Mouse (Mus musculus): Measurements from ENCODE around the gene Irgm1. TPM values are rescaled to one million over a fixed set of nuclear protein-coding genes. Genes with fewer than 3 reads are reported as not detected.
A peak's percentile ranks its signal among the peaks of the same experiment; 100 is the strongest.

Irgm1 gene
- polyA plus RNA-seq, 1 experiment from 2014 or later: 14.4 TPM

- H3K9me3 ChIP-seq (ENCODE audit: control insufficient read depth, low read length): no peaks in the 10 kb centered on the region
- no peak for TF ChIP-seq CTCF (IDR thresholded peaks at IDR 0.05; ENCODE audit: low read depth)
- no peak for TF ChIP-seq EP300 (optimal IDR thresholded peaks at IDR 0.05)
- no peaks in the 10 kb centered on the region for H3K36me3 ChIP-seq (ENCODE audit: control insufficient read depth, insufficient read depth, low read length)
- peak overlapping the region; percentile 77 for H3K9ac ChIP-seq (ENCODE audit: low read length)
- H3K27ac ChIP-seq (replicated peaks): peak overlapping the region; percentile 90
- H3K4me3 ChIP-seq (ENCODE audit: low read depth, low read length): no peak overlapping the region
- peaks cover 6% of the 10 kb centered on the region; the same call in 1 of the 2 replicates for H3K4me1 ChIP-seq (replicated peaks; ENCODE audit: control insufficient read depth, insufficient read depth)
- H3K4me2 ChIP-seq (replicated peaks; ENCODE audit: low read depth): peak overlapping the region; percentile 76
- ATAC-seq (ENCODE audit: low FRiP score, low TSS enrichment) (peak; percentile 69), DNase-seq (ENCODE audit: low spot score) (peak; percentile 35)
- 60% methylated on average over 7 of the region's 7 CpGs for WGBS
- no peaks in the 10 kb centered on the region for H3K27me3 ChIP-seq (ENCODE audit: control insufficient read depth, insufficient read depth, low read length)
Measured at GRCm38 (mm10) chr11:48872695-48873300, 1.3 kb upstream of the Irgm1 start.

GRCm38 (mm10) chr11:48871817-48872541 is 496 bp upstream of the Irgm1 start:
- peak overlapping the region; percentile 53 for H3K4me3 ChIP-seq (ENCODE audit: low read depth, low read length)
- peaks cover 6% of the 10 kb centered on the region; the same call in 1 of the 2 replicates for H3K4me1 ChIP-seq (replicated peaks; ENCODE audit: control insufficient read depth, insufficient read depth)
- TF ChIP-seq CTCF (IDR thresholded peaks at IDR 0.05; ENCODE audit: low read depth) (no peak), EP300 (optimal IDR thresholded peaks at IDR 0.05) (no peak)
- H3K27me3 ChIP-seq (ENCODE audit: control insufficient read depth, insufficient read depth, low read length): no peaks in the 10 kb centered on the region
- peak overlapping the region; percentile 76 for H3K4me2 ChIP-seq (replicated peaks; ENCODE audit: low read depth)
- peak overlapping the region; percentile 90 for H3K27ac ChIP-seq (replicated peaks)
- H3K9ac ChIP-seq (ENCODE audit: low read length): peak overlapping the region; percentile 77
- DNase-seq (ENCODE audit: low spot score) (peak; percentile 34), ATAC-seq (ENCODE audit: low FRiP score, low TSS enrichment) (no peak)
- H3K36me3 ChIP-seq (ENCODE audit: control insufficient read depth, insufficient read depth, low read length): no peaks in the 10 kb centered on the region
- 9% methylated on average over 17 of the region's 17 CpGs for WGBS
- H3K9me3 ChIP-seq (ENCODE audit: control insufficient read depth, low read length): no peaks in the 10 kb centered on the region

GRCm38 (mm10) chr11:48870781-48871180 is 702 bp downstream of the Irgm1 start:
- Histone ChIP-seq H3K4me1 (replicated peaks; ENCODE audit: control insufficient read depth, insufficient read depth) (peaks cover 6% of the 10 kb centered on the region; the same call in 1 of the 2 replicates), H3K4me3 (ENCODE audit: low read depth, low read length) (peak overlapping the region; percentile 53), H3K9ac (ENCODE audit: low read length) (peak overlapping the region; percentile 77), H3K4me2 (replicated peaks; ENCODE audit: low read depth) (peak overlapping the region; percentile 76), H3K27ac (replicated peaks) (peak overlapping the region; percentile 90), H3K36me3 (ENCODE audit: control insufficient read depth, insufficient read depth, low read length) (peaks cover 6% of the 10 kb centered on the region; the same call in 1 of the 2 replicates), H3K27me3 (ENCODE audit: control insufficient read depth, insufficient read depth, low read length) (no peaks in the 10 kb centered on the region), H3K9me3 (ENCODE audit: control insufficient read depth, low read length) (no peaks in the 10 kb centered on the region)
- TF ChIP-seq CTCF (IDR thresholded peaks at IDR 0.05; ENCODE audit: low read depth): no peak
- ATAC-seq (ENCODE audit: low FRiP score, low TSS enrichment) (no peak), DNase-seq (ENCODE audit: low spot score) (no peak)
- WGBS: 27% methylated on average over 7 of the region's 7 CpGs

GRCm38 (mm10) chr11:48869380-48870110 is 1.9 kb downstream of the Irgm1 start:
- peak overlapping the region; percentile 76 for H3K4me2 ChIP-seq (replicated peaks; ENCODE audit: low read depth)
- H3K4me3 ChIP-seq (ENCODE audit: low read depth, low read length): peak overlapping the region; percentile 53
- no peaks in the 10 kb centered on the region for H3K27me3 ChIP-seq (ENCODE audit: control insufficient read depth, insufficient read depth, low read length)
- DNase-seq (ENCODE audit: low spot score): peak; percentile 35
- WGBS: 33% methylated on average over 7 of the region's 7 CpGs
- peak overlapping the region; percentile 55 for H3K9ac ChIP-seq (ENCODE audit: low read length)
- H3K36me3 ChIP-seq (ENCODE audit: control insufficient read depth, insufficient read depth, low read length): peaks cover 6% of the 10 kb centered on the region; the same call in 1 of the 2 replicates
- ATAC-seq (ENCODE audit: low FRiP score, low TSS enrichment): 0 out of 2 replicates have a peak, but pooled peaks have one; percentile 30
- TF ChIP-seq CTCF (IDR thresholded peaks at IDR 0.05; ENCODE audit: low read depth) (no peak), EP300 (optimal IDR thresholded peaks at IDR 0.05) (no peak)
- no peaks in the 10 kb centered on the region for H3K9me3 ChIP-seq (ENCODE audit: control insufficient read depth, low read length)
- peaks cover 6% of the 10 kb centered on the region; the same call in 1 of the 2 replicates for H3K4me1 ChIP-seq (replicated peaks; ENCODE audit: control insufficient read depth, insufficient read depth)
- 0 out of 2 replicates have a peak overlapping the region, but pooled peaks have one; percentile 30 for H3K27ac ChIP-seq (replicated peaks)

GRCm38 (mm10) chr11:48866481-48866880 is 5.0 kb downstream of the Irgm1 start:
- H3K27me3 ChIP-seq (ENCODE audit: control insufficient read depth, insufficient read depth, low read length): no peaks in the 10 kb centered on the region
- no peaks in the 10 kb centered on the region for H3K9me3 ChIP-seq (ENCODE audit: control insufficient read depth, low read length)
- no peak for DNase-seq (ENCODE audit: low spot score)
- H3K27ac ChIP-seq (replicated peaks): no peak overlapping the region
- no peak overlapping the region for H3K4me2 ChIP-seq (replicated peaks; ENCODE audit: low read depth)
- WGBS: 92% methylated on average over 9 of the region's 9 CpGs
- no peak overlapping the region for H3K4me3 ChIP-seq (ENCODE audit: low read depth, low read length)
- TF ChIP-seq EP300 (optimal IDR thresholded peaks at IDR 0.05) (no peak), CTCF (IDR thresholded peaks at IDR 0.05; ENCODE audit: low read depth) (no peak)
- no peak overlapping the region for H3K9ac ChIP-seq (ENCODE audit: low read length)
- peaks cover 2% of the 10 kb centered on the region; the same call in 1 of the 2 replicates for H3K4me1 ChIP-seq (replicated peaks; ENCODE audit: control insufficient read depth, insufficient read depth)
- H3K36me3 ChIP-seq (ENCODE audit: control insufficient read depth, insufficient read depth, low read length): peaks cover 6% of the 10 kb centered on the region; the same call in 1 of the 2 replicates
- no peak for ATAC-seq (ENCODE audit: low FRiP score, low TSS enrichment)

Data from stomach, postnatal 0 days (tissue).